Mouse (Mus musculus): Measurements from ENCODE around the gene Cbln4. TPM values are rescaled to one million over a fixed set of nuclear protein-coding genes. Genes with fewer than 3 reads are reported as not detected.

The Cbln4 gene
- polyA plus RNA-seq (2015; fragmentation: Nextera tagmentation; extraction: Ambion mirVana) = 34.4 and 39.8 TPM in 2 replicates

- H3K36me3 ChIP-seq (replicated peaks) = no peaks in the 10 kb centered on the region
- peak within 1 kb of the TSS; percentile 50 for H3K9ac ChIP-seq
- H3K4me1 ChIP-seq = peaks cover 33% of the 10 kb centered on the region
- WGBS = under 1% methylated on average over 23 of the region's 23 CpGs
- H3K4me3 ChIP-seq = peak within 1 kb of the TSS; percentile 57
- peak within 1 kb of the TSS; percentile 92 for H3K4me2 ChIP-seq
- 0 out of 2 replicates have a peak, but pooled peaks have one; percentile 32 for ATAC-seq (replicated peaks)
- H3K27ac ChIP-seq = peak within 1 kb of the TSS; percentile 73
- H3K9me3 ChIP-seq = no peaks in the 10 kb centered on the region
- H3K27me3 ChIP-seq (replicated peaks) = peaks cover 28% of the 10 kb centered on the region
Measured at GRCm38 (mm10) chr2:172043235-172043610, at the start of gene Cbln4. Cbln4 (minus strand) TSS chr2:172043466.

- H3K4me2 ChIP-seq = no peak overlapping the region
- H3K27ac ChIP-seq = no peak overlapping the region
- no peaks in the 10 kb centered on the region for H3K27me3 ChIP-seq (replicated peaks)
- 78% methylated on average over 3 of the region's 3 CpGs for WGBS
- H3K9ac ChIP-seq = no peak overlapping the region
- H3K9me3 ChIP-seq = no peaks in the 10 kb centered on the region
- H3K4me1 ChIP-seq = 0 out of 2 replicates have a peak, but pooled peaks cover 2% of the 10 kb centered on the region
- no peak overlapping the region for H3K4me3 ChIP-seq
- no peaks in the 10 kb centered on the region for H3K36me3 ChIP-seq (replicated peaks)
- ATAC-seq (replicated peaks) = no peak
Measured at GRCm38 (mm10) chr2:172078596-172078995, 35.3 kb upstream of the Cbln4 start.

GRCm38 (mm10) chr2:172076295-172076694 lies 33.0 kb upstream of the Cbln4 start:
- WGBS = 84% methylated on average over 5 of the region's 5 CpGs
- Histone ChIP-seq H3K27ac (no peak overlapping the region), H3K9ac (no peak overlapping the region), H3K4me3 (no peak overlapping the region), H3K4me1 (0 out of 2 replicates have a peak, but pooled peaks cover 2% of the 10 kb centered on the region), H3K36me3 (replicated peaks) (no peaks in the 10 kb centered on the region), H3K9me3 (no peaks in the 10 kb centered on the region), H3K27me3 (replicated peaks) (no peaks in the 10 kb centered on the region), H3K4me2 (no peak overlapping the region)
- no peak for ATAC-seq (replicated peaks)

GRCm38 (mm10) chr2:172062876-172063275 lies 19.6 kb upstream of the Cbln4 start:
- WGBS = 94% methylated on average over 7 of the region's 7 CpGs
- Histone ChIP-seq H3K4me1 (no peaks in the 10 kb centered on the region), H3K27ac (no peak overlapping the region), H3K9ac (no peak overlapping the region), H3K4me2 (no peak overlapping the region), H3K36me3 (replicated peaks) (no peaks in the 10 kb centered on the region), H3K4me3 (no peak overlapping the region), H3K9me3 (no peaks in the 10 kb centered on the region), H3K27me3 (replicated peaks) (no peaks in the 10 kb centered on the region)
- ATAC-seq (replicated peaks) = no peak

- Histone ChIP-seq H3K4me1 (no peaks in the 10 kb centered on the region), H3K9me3 (no peaks in the 10 kb centered on the region), H3K9ac (no peak overlapping the region), H3K27ac (no peak overlapping the region), H3K4me2 (no peak overlapping the region), H3K4me3 (no peak overlapping the region), H3K36me3 (replicated peaks) (no peaks in the 10 kb centered on the region), H3K27me3 (replicated peaks) (no peaks in the 10 kb centered on the region)
- no peak for ATAC-seq (replicated peaks)
- 66% methylated on average over 3 of the region's 3 CpGs for WGBS
Measured at GRCm38 (mm10) chr2:172059747-172060146, 16.5 kb upstream of the Cbln4 start.

- H3K9me3 ChIP-seq = no peaks in the 10 kb centered on the region
- H3K27ac ChIP-seq = no peak overlapping the region
- H3K4me3 ChIP-seq = no peak overlapping the region
- no peak overlapping the region for H3K9ac ChIP-seq
- WGBS = 54% methylated on average over 7 of the region's 7 CpGs
- H3K4me2 ChIP-seq = no peak overlapping the region
- H3K36me3 ChIP-seq (replicated peaks) = no peaks in the 10 kb centered on the region
- H3K27me3 ChIP-seq (replicated peaks) = no peaks in the 10 kb centered on the region
- no peaks in the 10 kb centered on the region for H3K4me1 ChIP-seq
- no peak for ATAC-seq (replicated peaks)
Measured at GRCm38 (mm10) chr2:172058936-172059665, 15.8 kb upstream of the Cbln4 start.

GRCm38 (mm10) chr2:172046002-172046401 lies 2.7 kb upstream of the Cbln4 start:
- Histone ChIP-seq H3K36me3 (replicated peaks) (no peaks in the 10 kb centered on the region), H3K9me3 (no peaks in the 10 kb centered on the region), H3K4me2 (no peak overlapping the region), H3K4me1 (peaks cover 31% of the 10 kb centered on the region), H3K9ac (no peak overlapping the region), H3K4me3 (no peak overlapping the region), H3K27me3 (replicated peaks) (peaks cover 22% of the 10 kb centered on the region), H3K27ac (no peak overlapping the region)
- no peak for ATAC-seq (replicated peaks)
- 58% methylated on average over 7 of the region's 7 CpGs for WGBS

- H3K36me3 ChIP-seq (replicated peaks) = no peaks in the 10 kb centered on the region
- peak overlapping the region; percentile 57 for H3K4me3 ChIP-seq
- H3K4me2 ChIP-seq = peak overlapping the region; percentile 92
- H3K9me3 ChIP-seq = no peaks in the 10 kb centered on the region
- ATAC-seq (replicated peaks) = peak; percentile 45
- H3K4me1 ChIP-seq = peaks cover 33% of the 10 kb centered on the region
- H3K27ac ChIP-seq = peak overlapping the region; percentile 73
- peaks cover 28% of the 10 kb centered on the region for H3K27me3 ChIP-seq (replicated peaks)
- H3K9ac ChIP-seq = peak overlapping the region; percentile 50
- whole genome bisulfite sequencing = under 1% methylated on average over 46 of the region's 46 CpGs
Measured at GRCm38 (mm10) chr2:172042607-172043234, 545 bp downstream of the Cbln4 start.

- Histone ChIP-seq H3K36me3 (replicated peaks) (no peaks in the 10 kb centered on the region), H3K4me3 (peak overlapping the region; percentile 57), H3K9me3 (no peaks in the 10 kb centered on the region), H3K4me1 (peaks cover 33% of the 10 kb centered on the region), H3K27ac (peak overlapping the region; percentile 73), H3K9ac (peak overlapping the region; percentile 50), H3K4me2 (peak overlapping the region; percentile 92), H3K27me3 (replicated peaks) (peaks cover 28% of the 10 kb centered on the region)
- ATAC-seq (replicated peaks) = peak; percentile 69
- under 1% methylated on average over 34 of the region's 34 CpGs for WGBS
Measured at GRCm38 (mm10) chr2:172042125-172042524, 1.1 kb downstream of the Cbln4 start.

- Histone ChIP-seq H3K4me3 (peak overlapping the region; percentile 57), H3K4me1 (peaks cover 31% of the 10 kb centered on the region), H3K4me2 (peak overlapping the region; percentile 92), H3K36me3 (replicated peaks) (no peaks in the 10 kb centered on the region), H3K9me3 (no peaks in the 10 kb centered on the region), H3K9ac (peak overlapping the region; percentile 20), H3K27ac (peak overlapping the region; percentile 73), H3K27me3 (replicated peaks) (peaks cover 28% of the 10 kb centered on the region)
- ATAC-seq (replicated peaks) = 0 out of 2 replicates have a peak, but pooled peaks have one; percentile 5
- 38% methylated on average over 10 of the region's 10 CpGs for WGBS
Measured at GRCm38 (mm10) chr2:172040859-172041258, 2.4 kb downstream of the Cbln4 start.

- peaks cover 28% of the 10 kb centered on the region for H3K27me3 ChIP-seq (replicated peaks)
- H3K4me3 ChIP-seq = peak overlapping the region; percentile 57
- H3K4me1 ChIP-seq = peaks cover 31% of the 10 kb centered on the region
- no peak for ATAC-seq (replicated peaks)
- H3K4me2 ChIP-seq = peak overlapping the region; percentile 92
- no peaks in the 10 kb centered on the region for H3K9me3 ChIP-seq
- H3K9ac ChIP-seq = no peak overlapping the region; the same call in 1 of the 2 replicates
- no peak overlapping the region for H3K27ac ChIP-seq
- H3K36me3 ChIP-seq (replicated peaks) = no peaks in the 10 kb centered on the region
- WGBS = 74% methylated on average over 5 of the region's 5 CpGs
Measured at GRCm38 (mm10) chr2:172039601-172040000, 3.7 kb downstream of the Cbln4 start.

GRCm38 (mm10) chr2:172034281-172034680 lies 9.0 kb downstream of the Cbln4 start:
- no peaks in the 10 kb centered on the region for H3K4me1 ChIP-seq
- H3K4me2 ChIP-seq = no peak overlapping the region
- H3K36me3 ChIP-seq (replicated peaks) = no peaks in the 10 kb centered on the region
- no peak overlapping the region for H3K9ac ChIP-seq
- H3K27ac ChIP-seq = no peak overlapping the region
- WGBS = 56% methylated on average over 5 of the region's 5 CpGs
- no peaks in the 10 kb centered on the region for H3K9me3 ChIP-seq
- peaks cover 1% of the 10 kb centered on the region; the same call in 1 of the 2 replicates for H3K27me3 ChIP-seq (replicated peaks)
- no peak for ATAC-seq (replicated peaks)
- H3K4me3 ChIP-seq = no peak overlapping the region
